Mouse (Mus musculus) embryonic facial prominence, embryonic 10.5 days (tissue): ENCODE measurements around the gene Lats1. TPM values are rescaled to one million over a fixed set of nuclear protein-coding genes. Genes with fewer than 3 reads are reported as not detected.

Experiments used
- DNase-seq: peaks from one replicate; pipeline ENCODE4 v3.0.0-alpha.2; 2017; ENCODE audit warnings: low spot score
- H3K27ac ChIP-seq: fragments of 300-500 bp; sonication (generic); replicated peaks from 2 replicates; pipeline ENCODE4 v1.5.1; 2016; ENCODE audit warnings: mild to moderate bottlenecking
- H3K27me3 ChIP-seq: fragments of 300-500 bp; sonication (generic); replicated peaks from 2 replicates; pipeline ENCODE4 v1.6.1; 2016; ENCODE audit warnings: low read depth, mild to moderate bottlenecking; ENCODE audit not compliant: poor library complexity, severe bottlenecking
- H3K36me3 ChIP-seq: fragments of 300-500 bp; sonication (generic); replicated peaks from 2 replicates; pipeline ENCODE4 v1.6.1; 2016; ENCODE audit warnings: mild to moderate bottlenecking, moderate library complexity
- H3K4me1 ChIP-seq: fragments of 300-500 bp; sonication (generic); 2 replicates; pipeline ENCODE4 v1.6.1; 2016
- H3K4me3 ChIP-seq: fragments of 300-500 bp; sonication (generic); 2 replicates; pipeline ENCODE4 v1.5.1; 2016; ENCODE audit warnings: mild to moderate bottlenecking, moderate library complexity
- H3K9me3 ChIP-seq: fragments of 300-500 bp; sonication (generic); 2 replicates; pipeline ENCODE4 v1.6.1; 2016; ENCODE audit warnings: mild to moderate bottlenecking
- WGBS: fragments of 180-500 bp; shearing (Covaris S2); methylation state at CpG from one replicate; pipeline ENCODE4 v1.1.7; 2016; 5-methylcytosine and 5-hydroxymethylcytosine counted together
- polyA plus RNA-seq: library from polyadenylated mRNA; unstranded; fragments of >200 nt; fragmentation: Nextera tagmentation; extraction: Ambion mirVana; gene quantifications from 2 replicates; pipeline ENCODE4 v1.2.1, GENCODE M21; 2016

Lats1 gene
- polyA plus RNA-seq, 1 experiment from 2014 or later: 8.2 TPM

GRCm38 (mm10) chr10:7681343-7682025 lies 470 bp downstream of the Lats1 start:
- Histone ChIP-seq H3K27me3 (no peaks in the 10 kb centered on the region), H3K9me3 (no peaks in the 10 kb centered on the region), H3K36me3 (peaks cover 49% of the 10 kb centered on the region), H3K4me1 (peaks cover 26% of the 10 kb centered on the region), H3K4me3 (peak overlapping the region; percentile 99), H3K27ac (peak overlapping the region; percentile 99)
- DNase-seq: peak; percentile 84
- WGBS: under 1% methylated on average over 64 of the region's 64 CpGs

- H3K9me3 ChIP-seq: no peaks in the 10 kb centered on the region
- peaks cover 26% of the 10 kb centered on the region for H3K4me1 ChIP-seq
- H3K27me3 ChIP-seq: no peaks in the 10 kb centered on the region
- peak overlapping the region; percentile 99 for H3K4me3 ChIP-seq
- peaks cover 49% of the 10 kb centered on the region for H3K36me3 ChIP-seq
- no peak overlapping the region for H3K27ac ChIP-seq
- DNase-seq: no peak
- 71% methylated on average over 3 of the region's 3 CpGs for WGBS
Measured at GRCm38 (mm10) chr10:7682249-7682648, 1.2 kb downstream of the Lats1 start.

GRCm38 (mm10) chr10:7686902-7687301 lies 5.9 kb downstream of the Lats1 start:
- Histone ChIP-seq H3K27ac (no peak overlapping the region), H3K27me3 (no peaks in the 10 kb centered on the region), H3K36me3 (peaks cover 37% of the 10 kb centered on the region), H3K4me3 (no peak overlapping the region), H3K4me1 (peaks cover 13% of the 10 kb centered on the region), H3K9me3 (no peaks in the 10 kb centered on the region)
- DNase-seq: no peak
- WGBS: 97% methylated on average over 6 of the region's 6 CpGs

GRCm38 (mm10) chr10:7695286-7695685 lies 14.3 kb downstream of the Lats1 start:
- no peak overlapping the region for H3K27ac ChIP-seq
- no peaks in the 10 kb centered on the region for H3K9me3 ChIP-seq
- H3K27me3 ChIP-seq: no peaks in the 10 kb centered on the region
- no peak overlapping the region for H3K4me3 ChIP-seq
- H3K4me1 ChIP-seq: no peaks in the 10 kb centered on the region
- DNase-seq: peak; percentile 20
- peaks cover 92% of the 10 kb centered on the region for H3K36me3 ChIP-seq

GRCm38 (mm10) chr10:7700120-7700519 lies 19.1 kb downstream of the Lats1 start:
- peaks cover 98% of the 10 kb centered on the region for H3K36me3 ChIP-seq
- no peaks in the 10 kb centered on the region for H3K4me1 ChIP-seq
- H3K4me3 ChIP-seq: no peak overlapping the region
- no peaks in the 10 kb centered on the region for H3K9me3 ChIP-seq
- DNase-seq: no peak
- H3K27ac ChIP-seq: no peak overlapping the region
- no peaks in the 10 kb centered on the region for H3K27me3 ChIP-seq
- WGBS: 93% methylated on average over 3 of the region's 3 CpGs

GRCm38 (mm10) chr10:7702586-7702985 lies 21.6 kb downstream of the Lats1 start:
- no peaks in the 10 kb centered on the region for H3K4me1 ChIP-seq
- H3K27ac ChIP-seq: no peak overlapping the region
- no peaks in the 10 kb centered on the region for H3K9me3 ChIP-seq
- peaks cover 97% of the 10 kb centered on the region for H3K36me3 ChIP-seq
- WGBS: 95% methylated on average over 6 of the region's 6 CpGs
- no peak overlapping the region for H3K4me3 ChIP-seq
- DNase-seq: no peak
- no peaks in the 10 kb centered on the region for H3K27me3 ChIP-seq

GRCm38 (mm10) chr10:7710121-7710520 lies 29.1 kb downstream of the Lats1 start:
- no peaks in the 10 kb centered on the region for H3K27me3 ChIP-seq
- 88% methylated on average over 5 of the region's 5 CpGs for WGBS
- H3K27ac ChIP-seq: no peak overlapping the region
- no peaks in the 10 kb centered on the region for H3K4me1 ChIP-seq
- no peak for DNase-seq
- H3K4me3 ChIP-seq: no peak overlapping the region
- H3K36me3 ChIP-seq: peaks cover 97% of the 10 kb centered on the region
- no peaks in the 10 kb centered on the region for H3K9me3 ChIP-seq

GRCm38 (mm10) chr10:7712506-7712905 lies 31.5 kb downstream of the Lats1 start:
- 95% methylated on average over 13 of the region's 13 CpGs for WGBS
- no peaks in the 10 kb centered on the region for H3K4me1 ChIP-seq
- H3K9me3 ChIP-seq: no peaks in the 10 kb centered on the region
- no peak overlapping the region for H3K4me3 ChIP-seq
- no peak for DNase-seq
- peaks cover 87% of the 10 kb centered on the region for H3K36me3 ChIP-seq
- no peaks in the 10 kb centered on the region for H3K27me3 ChIP-seq
- no peak overlapping the region for H3K27ac ChIP-seq

- no peaks in the 10 kb centered on the region for H3K27me3 ChIP-seq
- WGBS: 80% methylated on average over 7 of the region's 7 CpGs
- DNase-seq: no peak
- H3K27ac ChIP-seq: no peak overlapping the region
- H3K4me3 ChIP-seq: no peak overlapping the region
- peaks cover 65% of the 10 kb centered on the region for H3K36me3 ChIP-seq
- no peaks in the 10 kb centered on the region for H3K4me1 ChIP-seq
- H3K9me3 ChIP-seq: no peaks in the 10 kb centered on the region
Measured at GRCm38 (mm10) chr10:7715056-7715455, 34.0 kb downstream of the Lats1 start.

- H3K27ac ChIP-seq: peak within 1 kb of the TSS; percentile 86
- peaks cover 12% of the 10 kb centered on the region for H3K4me1 ChIP-seq
- WGBS: under 1% methylated on average over 49 of the region's 49 CpGs
- peaks cover 4% of the 10 kb centered on the region; the same call in 1 of the 2 replicates for H3K36me3 ChIP-seq
- peak within 1 kb of the TSS; percentile 73 for H3K4me3 ChIP-seq
- H3K9me3 ChIP-seq: no peaks in the 10 kb centered on the region
- H3K27me3 ChIP-seq: no peaks in the 10 kb centered on the region
- peak; percentile 96 for DNase-seq
Measured at GRCm38 (mm10) chr10:7725751-7726500, 44.9 kb downstream of the Lats1 start, which contains the start of gene Katna1. Gene Katna1 (plus strand): TSS chr10:7726000.

- no peak for DNase-seq
- WGBS: 0% methylated on average over 8 of the region's 8 CpGs
- Histone ChIP-seq H3K36me3 (peaks cover 4% of the 10 kb centered on the region; the same call in 1 of the 2 replicates), H3K27ac (peak overlapping the region; percentile 86), H3K4me1 (peaks cover 12% of the 10 kb centered on the region), H3K9me3 (no peaks in the 10 kb centered on the region), H3K4me3 (peak overlapping the region; percentile 73), H3K27me3 (no peaks in the 10 kb centered on the region)
Measured at GRCm38 (mm10) chr10:7726501-7726812, 45.4 kb downstream of the Lats1 start.

GRCm38 (mm10) chr10:7727011-7727410 lies 46.0 kb downstream of the Lats1 start:
- peak overlapping the region; percentile 73 for H3K4me3 ChIP-seq
- H3K4me1 ChIP-seq: peaks cover 12% of the 10 kb centered on the region
- DNase-seq: no peak
- H3K36me3 ChIP-seq: peaks cover 4% of the 10 kb centered on the region; the same call in 1 of the 2 replicates
- H3K9me3 ChIP-seq: no peaks in the 10 kb centered on the region
- H3K27me3 ChIP-seq: no peaks in the 10 kb centered on the region
- 26% methylated on average over 3 of the region's 3 CpGs for WGBS
- H3K27ac ChIP-seq: no peak overlapping the region

GRCm38 (mm10) chr10:7731582-7731981 lies 50.6 kb downstream of the Lats1 start:
- Histone ChIP-seq H3K4me3 (no peak overlapping the region), H3K9me3 (no peaks in the 10 kb centered on the region), H3K36me3 (peaks cover 4% of the 10 kb centered on the region; the same call in 1 of the 2 replicates), H3K27me3 (no peaks in the 10 kb centered on the region), H3K4me1 (peaks cover 10% of the 10 kb centered on the region), H3K27ac (no peak overlapping the region)
- DNase-seq: no peak
